Mouse (Mus musculus): ENCODE measurements around the gene App. TPM values are rescaled to one million over a fixed set of nuclear protein-coding genes. Genes with fewer than 3 reads are reported as not detected.

App gene
- polyA plus RNA-seq, 1 experiment from 2014 or later, result 239 TPM

- 73% methylated on average over 13 of the region's 13 CpGs for WGBS
Observed at GRCm38 (mm10) chr16:84966096-84966495, 207.5 kb downstream of the App start.

GRCm38 (mm10) chr16:84963960-84964359, 209.6 kb downstream of the App start:
- no peak overlapping the region for H3K9ac ChIP-seq (ENCODE audit: low read depth, low read length)
- peaks cover 78% of the 10 kb centered on the region for H3K36me3 ChIP-seq (ENCODE audit: control insufficient read depth, insufficient read depth, low read length)
- DNase-seq (ENCODE audit: low spot score), result no peak
- no peak overlapping the region for H3K4me2 ChIP-seq (ENCODE audit: low read depth, low read length)
- ATAC-seq (ENCODE audit: low read depth), result no peak
- WGBS, result 85% methylated on average over 9 of the region's 9 CpGs
- H3K27ac ChIP-seq (replicated peaks; ENCODE audit: low read depth, low read length), result no peak overlapping the region
- H3K4me3 ChIP-seq (ENCODE audit: low read depth, low read length), result no peak overlapping the region
- no peaks in the 10 kb centered on the region for H3K9me3 ChIP-seq (ENCODE audit: control insufficient read depth, low read length)
- no peaks in the 10 kb centered on the region for H3K4me1 ChIP-seq (ENCODE audit: control insufficient read depth, insufficient read depth, low read length)
- H3K27me3 ChIP-seq (replicated peaks; ENCODE audit: control insufficient read depth, insufficient read depth, low read length), result no peaks in the 10 kb centered on the region

More at GRCm38 (mm10) chr16:84966096-84966495, 207.5 kb downstream of the App start:
- Histone ChIP-seq H3K4me2 (ENCODE audit: low read depth, low read length) (no peak overlapping the region), H3K27me3 (replicated peaks; ENCODE audit: control insufficient read depth, insufficient read depth, low read length) (no peaks in the 10 kb centered on the region), H3K4me1 (ENCODE audit: control insufficient read depth, insufficient read depth, low read length) (no peaks in the 10 kb centered on the region), H3K36me3 (ENCODE audit: control insufficient read depth, insufficient read depth, low read length) (peaks cover 74% of the 10 kb centered on the region), H3K27ac (replicated peaks; ENCODE audit: low read depth, low read length) (no peak overlapping the region), H3K9ac (ENCODE audit: low read depth, low read length) (no peak overlapping the region), H3K4me3 (ENCODE audit: low read depth, low read length) (no peak overlapping the region), H3K9me3 (ENCODE audit: control insufficient read depth, low read length) (no peaks in the 10 kb centered on the region)
- ATAC-seq (ENCODE audit: low read depth) (no peak), DNase-seq (ENCODE audit: low spot score) (no peak)

GRCm38 (mm10) chr16:84963527-84963926, 210.0 kb downstream of the App start:
- no peak for ATAC-seq (ENCODE audit: low read depth)
- no peaks in the 10 kb centered on the region for H3K27me3 ChIP-seq (replicated peaks; ENCODE audit: control insufficient read depth, insufficient read depth, low read length)

GRCm38 (mm10) chr16:84957253-84957652, 216.3 kb downstream of the App start:
- ATAC-seq (ENCODE audit: low read depth) (peak; percentile 64; the same call in 1 of the 2 replicates), DNase-seq (ENCODE audit: low spot score) (peak; percentile 44)
- peaks cover 62% of the 10 kb centered on the region for H3K36me3 ChIP-seq (ENCODE audit: control insufficient read depth, insufficient read depth, low read length)
- H3K27me3 ChIP-seq (replicated peaks; ENCODE audit: control insufficient read depth, insufficient read depth, low read length), result no peaks in the 10 kb centered on the region
- WGBS, result 58% methylated on average over 6 of the region's 6 CpGs
- H3K4me1 ChIP-seq (ENCODE audit: control insufficient read depth, insufficient read depth, low read length), result no peaks in the 10 kb centered on the region
- H3K9ac ChIP-seq (ENCODE audit: low read depth, low read length), result no peak overlapping the region
- no peak overlapping the region for H3K4me3 ChIP-seq (ENCODE audit: low read depth, low read length)
- H3K4me2 ChIP-seq (ENCODE audit: low read depth, low read length), result no peak overlapping the region
- no peaks in the 10 kb centered on the region for H3K9me3 ChIP-seq (ENCODE audit: control insufficient read depth, low read length)
- H3K27ac ChIP-seq (replicated peaks; ENCODE audit: low read depth, low read length), result no peak overlapping the region

More at GRCm38 (mm10) chr16:84963527-84963926, 210.0 kb downstream of the App start:
- 84% methylated on average over 12 of the region's 12 CpGs for WGBS
- no peaks in the 10 kb centered on the region for H3K4me1 ChIP-seq (ENCODE audit: control insufficient read depth, insufficient read depth, low read length)
- no peak overlapping the region for H3K4me2 ChIP-seq (ENCODE audit: low read depth, low read length)
- peaks cover 74% of the 10 kb centered on the region for H3K36me3 ChIP-seq (ENCODE audit: control insufficient read depth, insufficient read depth, low read length)
- no peak for DNase-seq (ENCODE audit: low spot score)
- H3K9me3 ChIP-seq (ENCODE audit: control insufficient read depth, low read length), result no peaks in the 10 kb centered on the region
- no peak overlapping the region for H3K27ac ChIP-seq (replicated peaks; ENCODE audit: low read depth, low read length)
- H3K4me3 ChIP-seq (ENCODE audit: low read depth, low read length), result no peak overlapping the region
- H3K9ac ChIP-seq (ENCODE audit: low read depth, low read length), result no peak overlapping the region

- no peaks in the 10 kb centered on the region for H3K9me3 ChIP-seq (ENCODE audit: control insufficient read depth, low read length)
- H3K9ac ChIP-seq (ENCODE audit: low read depth, low read length), result no peak overlapping the region
- peaks cover 59% of the 10 kb centered on the region for H3K36me3 ChIP-seq (ENCODE audit: control insufficient read depth, insufficient read depth, low read length)
- peak; percentile 3; the same call in 1 of the 2 replicates for ATAC-seq (ENCODE audit: low read depth)
- H3K27me3 ChIP-seq (replicated peaks; ENCODE audit: control insufficient read depth, insufficient read depth, low read length), result no peaks in the 10 kb centered on the region
- no peak overlapping the region for H3K27ac ChIP-seq (replicated peaks; ENCODE audit: low read depth, low read length)
- no peak for DNase-seq (ENCODE audit: low spot score)
- no peak overlapping the region for H3K4me2 ChIP-seq (ENCODE audit: low read depth, low read length)
- H3K4me3 ChIP-seq (ENCODE audit: low read depth, low read length), result no peak overlapping the region
- H3K4me1 ChIP-seq (ENCODE audit: control insufficient read depth, insufficient read depth, low read length), result no peaks in the 10 kb centered on the region
- WGBS, result 91% methylated on average over 2 of the region's 2 CpGs
Observed at GRCm38 (mm10) chr16:84956690-84957089, 216.9 kb downstream of the App start.

DNA sequence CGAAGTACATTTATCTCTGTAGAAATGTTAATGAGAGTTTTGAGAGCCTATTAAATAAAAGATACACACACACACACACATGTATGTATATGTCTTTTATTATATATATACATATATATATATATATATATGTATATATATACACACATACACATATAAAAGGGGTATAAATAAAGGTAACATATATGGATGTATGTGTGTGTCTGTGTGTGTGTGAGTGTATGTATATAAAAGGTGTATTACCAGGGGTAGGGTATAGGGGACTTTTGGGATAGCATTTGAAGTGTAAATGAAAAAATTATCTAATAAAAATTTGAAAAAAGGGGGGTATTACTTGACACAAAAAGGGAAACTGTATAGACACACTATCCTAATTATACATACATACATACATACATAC, 217.7 kb downstream of the App start:
- Histone ChIP-seq H3K9me3 (ENCODE audit: control insufficient read depth, low read length) (no peaks in the 10 kb centered on the region), H3K4me1 (ENCODE audit: control insufficient read depth, insufficient read depth, low read length) (no peaks in the 10 kb centered on the region), H3K27me3 (replicated peaks; ENCODE audit: control insufficient read depth, insufficient read depth, low read length) (no peaks in the 10 kb centered on the region), H3K4me3 (ENCODE audit: low read depth, low read length) (no peak overlapping the region), H3K4me2 (ENCODE audit: low read depth, low read length) (no peak overlapping the region), H3K27ac (replicated peaks; ENCODE audit: low read depth, low read length) (no peak overlapping the region), H3K36me3 (ENCODE audit: control insufficient read depth, insufficient read depth, low read length) (peaks cover 51% of the 10 kb centered on the region), H3K9ac (ENCODE audit: low read depth, low read length) (no peak overlapping the region)
- DNase-seq (ENCODE audit: low spot score), result no peak
- WGBS, result 73% methylated on average over 1 of the region's 1 CpGs
- ATAC-seq (ENCODE audit: low read depth), result no peak

GRCm38 (mm10) chr16:84955204-84955839, 218.2 kb downstream of the App start:
- no peaks in the 10 kb centered on the region for H3K4me1 ChIP-seq (ENCODE audit: control insufficient read depth, insufficient read depth, low read length)
- peak; percentile 82 for ATAC-seq (ENCODE audit: low read depth)
- no peak overlapping the region for H3K27ac ChIP-seq (replicated peaks; ENCODE audit: low read depth, low read length)
- H3K27me3 ChIP-seq (replicated peaks; ENCODE audit: control insufficient read depth, insufficient read depth, low read length), result no peaks in the 10 kb centered on the region
- H3K36me3 ChIP-seq (ENCODE audit: control insufficient read depth, insufficient read depth, low read length), result peaks cover 45% of the 10 kb centered on the region
- H3K4me3 ChIP-seq (ENCODE audit: low read depth, low read length), result no peak overlapping the region
- H3K9me3 ChIP-seq (ENCODE audit: control insufficient read depth, low read length), result no peaks in the 10 kb centered on the region
- no peak overlapping the region for H3K9ac ChIP-seq (ENCODE audit: low read depth, low read length)
- 32% methylated on average over 26 of the region's 26 CpGs for WGBS
- peak overlapping the region; percentile 10; the same call in 1 of the 2 replicates for H3K4me2 ChIP-seq (ENCODE audit: low read depth, low read length)
- peak; percentile 94 for DNase-seq (ENCODE audit: low spot score)

DNA sequence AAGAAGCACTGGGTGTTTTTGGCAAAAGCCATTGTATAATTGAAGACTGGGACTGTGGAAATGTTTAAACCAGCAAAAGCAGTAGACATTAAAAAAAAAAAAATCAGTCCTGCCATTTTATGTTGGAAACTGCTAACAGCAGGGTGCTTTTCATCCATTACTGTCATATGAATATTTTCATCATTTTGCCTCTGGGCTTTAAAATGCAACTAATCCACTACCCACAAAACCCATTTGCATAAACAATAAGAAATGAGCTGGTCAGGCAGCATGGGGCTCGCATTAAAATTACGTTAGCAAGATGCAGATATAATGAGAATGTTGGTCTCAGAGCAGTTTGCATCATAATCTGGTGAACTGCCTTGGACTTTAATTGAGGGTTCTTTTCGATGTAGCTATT, 242.5 kb downstream of the App start:
- WGBS, result 54% methylated on average over 3 of the region's 3 CpGs
- no peak overlapping the region for H3K4me3 ChIP-seq (ENCODE audit: low read depth, low read length)
- H3K27me3 ChIP-seq (replicated peaks; ENCODE audit: control insufficient read depth, insufficient read depth, low read length), result no peaks in the 10 kb centered on the region
- no peak overlapping the region for H3K27ac ChIP-seq (replicated peaks; ENCODE audit: low read depth, low read length)
- H3K36me3 ChIP-seq (ENCODE audit: control insufficient read depth, insufficient read depth, low read length), result no peaks in the 10 kb centered on the region
- no peak overlapping the region for H3K4me2 ChIP-seq (ENCODE audit: low read depth, low read length)
- peak; percentile 22 for DNase-seq (ENCODE audit: low spot score)
- H3K9ac ChIP-seq (ENCODE audit: low read depth, low read length), result no peak overlapping the region
- H3K9me3 ChIP-seq (ENCODE audit: control insufficient read depth, low read length), result no peaks in the 10 kb centered on the region
- ATAC-seq (ENCODE audit: low read depth), result no peak
- no peaks in the 10 kb centered on the region for H3K4me1 ChIP-seq (ENCODE audit: control insufficient read depth, insufficient read depth, low read length)

- ATAC-seq (ENCODE audit: low read depth) (no peak), DNase-seq (ENCODE audit: low spot score) (no peak)
- Histone ChIP-seq H3K4me3 (ENCODE audit: low read depth, low read length) (no peak overlapping the region), H3K27ac (replicated peaks; ENCODE audit: low read depth, low read length) (no peak overlapping the region), H3K9me3 (ENCODE audit: control insufficient read depth, low read length) (no peaks in the 10 kb centered on the region), H3K36me3 (ENCODE audit: control insufficient read depth, insufficient read depth, low read length) (no peaks in the 10 kb centered on the region), H3K9ac (ENCODE audit: low read depth, low read length) (no peak overlapping the region), H3K4me1 (ENCODE audit: control insufficient read depth, insufficient read depth, low read length) (no peaks in the 10 kb centered on the region), H3K4me2 (ENCODE audit: low read depth, low read length) (no peak overlapping the region), H3K27me3 (replicated peaks; ENCODE audit: control insufficient read depth, insufficient read depth, low read length) (no peaks in the 10 kb centered on the region)
- 98% methylated on average over 1 of the region's 1 CpGs for WGBS
Observed at GRCm38 (mm10) chr16:84927827-84928226, 245.7 kb downstream of the App start.

Data from embryonic facial prominence, embryonic 14.5 days (tissue).